Mouse (Mus musculus) heart, embryonic 16.5 days (tissue): Measurements from ENCODE around the gene Vcp. TPM values are rescaled to one million over a fixed set of nuclear protein-coding genes. Genes with fewer than 3 reads are reported as not detected.
"Not testable (repeated sequence)": the region's sequence is repeated elsewhere in the genome, so short reads cannot be mapped to it uniquely, and the experiment has no call there.

Experiments
- ATAC-seq: fragments of 200-750 bp; cut with Nextera tagmentation; replicated peaks from 2 replicates; pipeline ENCODE4 v1.8.0; 2017; ENCODE audit warnings: moderate number of reproducible peaks; ENCODE audit not compliant: insufficient read depth, low FRiP score; ENCODE audit errors: extremely low read depth
- H3K27ac ChIP-seq: fragments of 300-500 bp; sonication (generic); 2 replicates; pipeline ENCODE4 v1.5.1; 2014; ENCODE audit warnings: mild to moderate bottlenecking, low read length, control low read depth, moderate library complexity
- H3K27me3 ChIP-seq: fragments of 300-500 bp; sonication (generic); 2 replicates; pipeline ENCODE4 v1.6.1; 2014; ENCODE audit warnings: low read length, mixed read lengths; ENCODE audit not compliant: control insufficient read depth, insufficient read depth
- H3K36me3 ChIP-seq: fragments of 300-500 bp; sonication (generic); 2 replicates; pipeline ENCODE4 v1.6.1; 2014; ENCODE audit not compliant: control insufficient read depth, insufficient read depth
- H3K4me1 ChIP-seq: fragments of 300-500 bp; sonication (generic); 2 replicates; pipeline ENCODE4 v1.6.1; 2014; ENCODE audit warnings: low read length, mixed read lengths; ENCODE audit not compliant: control insufficient read depth, insufficient read depth
- H3K4me2 ChIP-seq: fragments of 300-500 bp; sonication (generic); 2 replicates; pipeline ENCODE4 v1.6.1; 2014; ENCODE audit warnings: low read depth, mild to moderate bottlenecking, control low read depth, low read length
- H3K4me3 ChIP-seq: fragments of 300-500 bp; sonication (generic); 2 replicates; pipeline ENCODE4 v1.5.1; 2014; ENCODE audit warnings: mild to moderate bottlenecking, control low read depth, low read length
- H3K9ac ChIP-seq: fragments of 300-500 bp; sonication (generic); 2 replicates; pipeline ENCODE4 v1.6.1; 2014; ENCODE audit warnings: low read length, control low read depth
- H3K9me3 ChIP-seq: fragments of 300-500 bp; sonication (generic); replicated peaks from 2 replicates; pipeline ENCODE4 v1.6.1; 2016; ENCODE audit warnings: low read length; ENCODE audit not compliant: control insufficient read depth
- WGBS: fragments of 180-500 bp; shearing (Covaris S2); extraction: QIAGEN DNeasy Blood & Tissue Kit; methylation state at CpG from one replicate; pipeline ENCODE4 v1.1.7; 2014; 5-methylcytosine and 5-hydroxymethylcytosine counted together
- polyA plus RNA-seq: library from polyadenylated mRNA; unstranded; fragments of >200 nt; fragmentation: Nextera tagmentation; extraction: Ambion mirVana; gene quantifications from 2 replicates; pipeline ENCODE4 v1.2.1, GENCODE M21; 2015

Vcp gene
- 457 and 488 TPM in 2 replicates for polyA plus RNA-seq

DNA sequence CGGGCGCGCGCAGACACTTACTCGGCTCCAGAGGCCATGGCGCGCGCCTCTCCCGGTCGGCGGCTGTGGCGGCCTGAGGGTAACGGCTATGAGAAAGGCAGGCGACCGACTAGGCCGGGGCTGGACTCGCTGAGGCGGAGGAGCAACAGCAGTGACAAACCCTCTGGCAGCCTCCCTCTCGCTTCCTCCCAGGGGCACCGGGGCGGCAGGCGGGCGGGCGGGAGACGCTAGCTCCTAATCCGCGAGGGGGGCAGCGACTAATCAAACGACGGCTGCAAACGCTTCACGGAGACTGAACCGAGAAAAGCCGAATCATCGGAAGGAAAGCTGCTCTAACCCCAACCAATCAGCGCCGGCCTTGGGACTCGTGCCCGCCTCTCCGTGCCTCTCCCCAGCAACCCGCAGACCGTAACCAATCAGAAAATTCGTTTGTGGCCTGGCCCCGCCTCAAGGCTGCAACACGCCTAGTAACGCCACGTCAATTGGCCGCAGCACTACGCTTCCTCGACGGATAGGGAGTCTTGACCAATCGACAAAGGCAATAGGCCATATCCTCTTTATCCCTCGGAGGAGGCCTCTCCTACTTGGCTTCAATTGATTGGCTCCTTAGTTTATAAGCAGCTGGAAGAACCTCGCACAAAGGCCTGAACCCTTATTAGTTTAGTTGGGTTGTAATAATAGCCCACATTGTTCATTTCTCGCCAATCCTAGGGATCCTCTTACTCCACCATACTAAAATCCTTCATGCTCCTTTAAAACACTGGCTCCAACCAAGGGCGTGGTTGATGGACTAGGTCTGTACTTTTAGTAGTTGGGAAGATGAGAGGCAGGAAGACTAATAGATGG is at the start of gene Vcp:
Vcp (minus strand) TSS at position 367 of the 846 bp plus-strand sequence.
- WGBS: 1% methylated on average over 46 of the region's 56 CpGs

DNA sequence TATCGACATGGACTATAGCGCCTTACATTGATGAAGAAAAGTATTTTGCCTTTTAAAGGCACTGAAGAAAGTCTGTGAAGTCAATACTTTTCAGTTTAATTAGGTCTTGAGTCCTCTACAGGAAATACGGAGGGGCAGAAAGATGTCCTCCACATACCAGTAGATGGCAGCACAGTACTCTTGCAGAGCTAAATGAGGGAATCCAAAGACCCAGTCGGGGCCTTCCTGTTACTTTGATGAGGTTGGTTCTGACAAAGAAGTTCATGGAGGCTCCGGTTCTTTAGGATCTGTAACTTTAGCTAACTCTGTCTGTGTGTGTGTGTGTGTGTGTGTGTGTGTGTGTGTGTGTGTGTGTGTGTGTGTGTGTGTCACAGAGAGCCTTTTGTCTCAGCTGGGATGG is 46.9 kb upstream of the Vcp start:
- H3K9ac ChIP-seq: no peak overlapping the region
- H3K4me3 ChIP-seq: no peak overlapping the region
- no peak overlapping the region for H3K4me2 ChIP-seq
- H3K4me1 ChIP-seq: peaks cover 22% of the 10 kb centered on the region
- H3K27me3 ChIP-seq: no peaks in the 10 kb centered on the region
- H3K36me3 ChIP-seq: no peaks in the 10 kb centered on the region
- 4% methylated on average over 5 of the region's 5 CpGs for whole genome bisulfite sequencing
- ATAC-seq: no peak
- no peaks in the 10 kb centered on the region for H3K9me3 ChIP-seq
- no peak overlapping the region for H3K27ac ChIP-seq

More for the DNA sequence above, at the start of gene Vcp:
- Histone ChIP-seq H3K4me1 (peaks cover 23% of the 10 kb centered on the region), H3K27ac (peak within 1 kb of the TSS; percentile 100), H3K4me3 (peak within 1 kb of the TSS; percentile 94), H3K4me2 (peak within 1 kb of the TSS; percentile 94), H3K9ac (peak within 1 kb of the TSS; percentile 100)
- H3K27me3 ChIP-seq, H3K9me3 ChIP-seq, H3K36me3 ChIP-seq: not testable (repeated sequence)
- ATAC-seq: peak; percentile 98

DNA sequence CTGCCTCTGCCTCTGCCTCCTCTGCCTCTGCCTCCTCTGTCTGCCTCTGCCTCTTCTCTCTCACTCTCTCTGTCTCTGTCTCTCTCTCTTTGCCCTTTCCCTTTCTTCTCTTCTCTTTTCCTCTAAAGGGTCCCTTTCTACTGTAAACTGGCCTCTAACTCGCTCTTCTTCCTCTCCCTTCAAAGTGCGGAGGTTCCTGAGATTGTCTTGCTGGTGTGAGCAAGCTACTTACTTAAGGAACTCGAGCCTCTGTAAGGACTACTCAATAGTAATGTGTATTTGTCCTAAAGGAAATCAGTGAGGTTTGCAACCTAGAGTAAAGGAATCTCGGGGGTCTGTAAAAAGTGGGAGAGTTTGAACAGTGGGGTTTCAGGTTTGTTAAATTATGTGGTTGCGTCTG is 46.3 kb upstream of the Vcp start:
- 57% methylated on average over 5 of the region's 5 CpGs for WGBS
- H3K9me3 ChIP-seq: no peaks in the 10 kb centered on the region
- H3K27ac ChIP-seq: no peak overlapping the region
- H3K4me1 ChIP-seq: peaks cover 22% of the 10 kb centered on the region
- H3K36me3 ChIP-seq: no peaks in the 10 kb centered on the region
- no peak overlapping the region for H3K4me3 ChIP-seq
- H3K27me3 ChIP-seq: no peaks in the 10 kb centered on the region
- no peak for ATAC-seq
- peak overlapping the region; percentile 80 for H3K4me2 ChIP-seq
- H3K9ac ChIP-seq: no peak overlapping the region

DNA sequence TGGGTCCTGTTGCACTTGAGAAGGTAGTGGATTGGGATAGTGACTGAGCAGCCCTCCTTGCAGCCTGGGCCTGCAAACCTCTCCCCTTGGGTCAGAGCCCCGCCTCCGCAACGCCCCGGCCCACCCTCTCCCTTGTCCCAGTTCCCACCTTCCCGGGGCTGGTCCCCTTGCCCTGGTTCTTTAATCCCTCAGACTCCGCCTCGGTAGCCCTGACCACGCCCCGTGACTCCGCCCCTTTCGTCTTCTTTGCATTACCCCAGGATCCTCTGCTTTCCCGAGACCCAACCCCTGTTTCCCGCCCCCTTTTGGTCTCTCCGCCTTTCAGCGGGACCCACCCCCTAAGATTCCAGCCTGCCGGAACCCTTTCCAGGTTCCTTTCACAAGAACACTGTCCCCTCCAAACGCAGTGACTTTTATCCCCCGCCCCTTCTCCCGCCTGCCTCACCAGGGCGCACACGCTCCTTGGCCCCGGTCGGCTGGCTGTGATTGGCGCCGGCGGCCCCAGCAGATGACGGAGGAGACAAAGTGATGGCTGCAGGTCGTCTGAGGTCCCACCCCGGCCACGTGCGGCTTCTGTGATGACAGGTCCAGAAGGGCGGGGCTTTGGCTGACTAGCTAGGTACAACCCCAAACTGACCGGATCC is 45.5 kb upstream of the Vcp start, which contains the start of gene Fam214b:
Fam214b (minus strand) TSS at position 562 of the 644 bp plus-strand sequence.
- Histone ChIP-seq H3K36me3 (no peaks in the 10 kb centered on the region), H3K9me3 (no peaks in the 10 kb centered on the region), H3K4me1 (peaks cover 22% of the 10 kb centered on the region), H3K4me3 (peak within 1 kb of the TSS; percentile 80), H3K27me3 (no peaks in the 10 kb centered on the region), H3K9ac (peak within 1 kb of the TSS; percentile 74), H3K4me2 (peak within 1 kb of the TSS; percentile 80), H3K27ac (peak within 1 kb of the TSS; percentile 81)
- ATAC-seq: peak; percentile 94
- 1% methylated on average over 33 of the region's 33 CpGs for WGBS

DNA sequence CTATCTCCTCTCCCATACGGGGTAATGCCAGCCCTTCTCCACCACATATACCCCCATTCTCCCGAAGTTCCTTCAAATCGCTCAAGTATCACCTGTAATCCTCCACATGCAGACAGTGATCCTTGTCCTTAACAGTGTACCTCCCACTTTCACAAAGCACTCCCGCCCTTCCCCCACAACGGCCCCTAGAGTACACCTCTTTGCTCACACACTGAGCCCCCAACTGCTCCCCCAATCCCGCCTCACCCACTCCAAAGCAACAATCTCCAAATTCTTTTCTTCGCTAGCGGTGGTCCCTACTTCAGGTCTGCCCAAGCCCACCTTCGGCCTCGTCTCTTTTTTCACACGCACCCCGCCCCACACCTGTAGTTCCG is 45.0 kb upstream of the Vcp start:
- no peaks in the 10 kb centered on the region for H3K27me3 ChIP-seq
- peaks cover 25% of the 10 kb centered on the region for H3K4me1 ChIP-seq
- H3K4me2 ChIP-seq: peak overlapping the region; percentile 80
- peak overlapping the region; percentile 76 for H3K27ac ChIP-seq
- H3K9me3 ChIP-seq: no peaks in the 10 kb centered on the region
- peak overlapping the region; percentile 50 for H3K9ac ChIP-seq
- ATAC-seq: 0 out of 2 replicates have a peak, but pooled peaks have one; percentile 0
- H3K4me3 ChIP-seq: peak overlapping the region; percentile 80
- 6% methylated on average over 13 of the region's 13 CpGs for WGBS
- H3K36me3 ChIP-seq: no peaks in the 10 kb centered on the region

DNA sequence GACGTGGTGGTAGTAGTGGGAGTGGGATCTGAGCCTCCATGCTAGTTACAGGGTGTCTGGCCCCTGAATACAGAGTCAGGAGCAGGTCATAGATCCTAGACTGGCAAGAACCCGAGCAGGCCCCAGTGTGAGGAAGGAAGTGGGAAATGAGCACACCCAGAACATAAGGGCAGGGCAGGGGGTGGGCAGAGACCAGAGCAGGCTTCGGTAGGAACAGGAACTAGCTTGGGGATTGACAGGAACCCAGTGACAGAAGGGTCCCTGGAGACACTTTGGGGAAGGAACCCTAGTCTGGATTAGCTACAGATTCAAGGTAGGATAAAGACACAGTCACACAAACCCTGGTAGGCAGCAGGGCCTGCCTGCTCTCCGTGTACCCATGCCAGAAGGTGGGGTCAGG is 44.4 kb upstream of the Vcp start:
- peaks cover 25% of the 10 kb centered on the region for H3K4me1 ChIP-seq
- no peaks in the 10 kb centered on the region for H3K36me3 ChIP-seq
- no peak for ATAC-seq
- peak overlapping the region; percentile 80 for H3K4me3 ChIP-seq
- H3K9me3 ChIP-seq: no peaks in the 10 kb centered on the region
- 30% methylated on average over 4 of the region's 4 CpGs for WGBS
- peak overlapping the region; percentile 39 for H3K9ac ChIP-seq
- no peaks in the 10 kb centered on the region for H3K27me3 ChIP-seq
- H3K27ac ChIP-seq: peak overlapping the region; percentile 76
- H3K4me2 ChIP-seq: peak overlapping the region; percentile 80

DNA sequence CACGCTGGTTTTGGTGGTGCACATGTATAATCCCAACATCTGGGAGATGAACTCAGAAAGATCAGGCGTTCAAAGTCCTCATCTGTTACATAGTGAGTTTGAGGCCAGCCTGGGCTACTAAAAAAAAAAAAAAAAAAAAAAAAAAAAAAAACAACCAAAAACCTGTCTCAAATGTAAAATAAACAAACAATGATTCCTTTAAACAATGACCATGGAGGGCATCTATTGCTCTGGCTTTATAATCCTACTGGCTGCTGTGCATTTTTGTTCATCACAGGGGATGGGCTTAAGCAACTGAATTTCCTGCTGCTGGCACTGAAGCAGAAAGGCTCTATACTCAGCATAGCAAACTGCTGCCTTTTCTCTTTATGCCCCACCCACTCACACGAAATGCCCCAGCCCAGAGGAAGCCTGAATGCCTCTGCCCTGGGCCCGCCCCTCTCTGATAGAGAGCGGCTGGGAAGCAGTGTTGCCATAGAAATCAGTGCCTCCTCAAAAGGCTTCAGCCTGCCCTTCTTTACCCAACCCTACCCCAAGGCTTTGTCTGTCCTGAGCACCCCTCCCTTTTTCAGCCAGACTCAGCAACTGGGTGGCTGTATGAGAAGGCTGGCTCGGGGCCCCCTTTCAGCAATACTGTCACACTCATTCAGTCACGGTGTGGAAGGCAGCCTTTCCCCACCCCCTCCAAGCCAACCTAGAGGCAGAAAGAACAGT is 43.5 kb upstream of the Vcp start:
- Histone ChIP-seq H3K27ac (peak overlapping the region; percentile 76), H3K9me3 (no peaks in the 10 kb centered on the region), H3K27me3 (no peaks in the 10 kb centered on the region), H3K4me2 (peak overlapping the region; percentile 80), H3K9ac (peak overlapping the region; percentile 39), H3K36me3 (no peaks in the 10 kb centered on the region), H3K4me3 (peak overlapping the region; percentile 11; the same call in 1 of the 2 replicates), H3K4me1 (peaks cover 34% of the 10 kb centered on the region)
- 17% methylated on average over 7 of the region's 7 CpGs for WGBS
- no peak for ATAC-seq

DNA sequence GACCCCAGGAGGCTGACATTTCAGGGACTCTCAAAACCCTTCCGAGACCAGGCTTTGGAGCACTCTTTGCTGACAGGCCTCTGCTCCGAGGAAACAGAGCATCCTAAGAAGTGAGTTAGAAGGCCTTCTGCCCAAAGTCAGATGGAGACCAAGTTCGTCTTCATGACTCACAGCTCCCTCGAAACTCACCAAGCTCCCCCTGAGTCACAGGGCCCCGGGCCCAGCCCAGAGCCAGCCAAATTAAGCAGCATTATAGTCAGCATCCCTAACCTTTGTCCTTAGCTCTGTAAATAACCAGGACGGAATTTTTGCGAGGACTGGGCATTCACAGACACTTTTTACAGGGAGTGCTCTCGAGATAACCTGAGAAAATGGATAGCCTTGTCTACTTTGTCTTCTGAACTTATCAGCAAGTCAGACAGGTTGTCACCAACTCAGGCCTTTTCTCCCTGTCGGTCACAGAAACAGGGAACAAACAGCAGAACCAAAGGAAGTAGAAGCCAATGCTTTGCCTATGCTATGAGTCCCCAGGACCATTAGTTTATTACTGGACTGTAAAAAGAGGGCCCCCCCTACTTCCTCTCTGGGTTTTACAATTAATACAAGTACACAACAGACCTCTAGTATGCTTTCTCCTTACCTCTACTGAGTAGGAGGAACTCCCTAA is 40.7 kb upstream of the Vcp start:
- Histone ChIP-seq H3K4me1 (peaks cover 38% of the 10 kb centered on the region), H3K27ac (0 out of 2 replicates have a peak overlapping the region, but pooled peaks have one; percentile 9)

More for the DNA sequence above, 40.7 kb upstream of the Vcp start:
- WGBS: 54% methylated on average over 9 of the region's 9 CpGs
- Histone ChIP-seq H3K27me3 (no peaks in the 10 kb centered on the region), H3K36me3 (peaks cover 7% of the 10 kb centered on the region), H3K9me3 (no peaks in the 10 kb centered on the region), H3K9ac (no peak overlapping the region), H3K4me2 (no peak overlapping the region), H3K4me3 (no peak overlapping the region)
- ATAC-seq: no peak
